Mouse (Mus musculus): ENCODE data around the gene Cfap61.

DNA sequence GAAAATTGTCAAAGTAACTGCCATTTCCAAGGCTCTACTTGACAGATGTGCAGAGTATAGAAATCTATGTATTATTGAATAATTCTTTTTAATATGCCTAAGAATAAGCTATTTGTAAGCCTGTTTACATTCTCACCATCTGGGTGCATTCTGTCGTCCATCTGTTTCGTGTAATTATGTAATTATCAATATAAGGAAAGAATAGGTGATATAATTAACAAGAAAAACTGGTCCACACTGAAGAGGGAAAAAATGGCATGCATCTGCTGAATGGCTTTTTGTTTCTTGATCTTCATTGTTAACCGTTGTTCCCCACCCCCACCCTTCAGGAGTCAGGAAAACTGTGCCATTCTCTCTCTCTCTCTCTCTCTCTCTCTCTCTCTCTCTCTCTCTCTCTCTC lies 124.2 kb downstream of the Cfap61 start:
- TF ChIP-seq EP300 (IDR thresholded peaks at IDR 0.05; ENCODE audit: low read depth) (no peak), CTCF (IDR thresholded peaks at IDR 0.05; ENCODE audit: low read depth) (no peak)
